Mouse (Mus musculus) G1E (cell line): ENCODE measurements around the gene Trim40.

Source experiments
- CTCF ChIP-seq: IDR thresholded peaks from 2 replicates; pipeline ENCODE4 v1.5.1; 2012; ENCODE audit warnings: low read depth, low read length, inconsistent platforms, mixed read lengths
- GATA1 ChIP-seq: IDR thresholded peaks from 2 replicates; pipeline ENCODE4 v1.6.1; 2012; ENCODE audit warnings: borderline replicate concordance, low read length, inconsistent platforms, mixed read lengths
- GATA2 ChIP-seq: IDR thresholded peaks from 2 replicates; pipeline ENCODE4 v1.6.1; 2012; ENCODE audit warnings: low read depth, low read length, inconsistent platforms, borderline replicate concordance
- POLR2AphosphoS5 ChIP-seq: IDR thresholded peaks from 2 replicates; pipeline ENCODE4 v1.6.1; 2012; ENCODE audit warnings: low read depth, low read length, inconsistent platforms; ENCODE audit not compliant: insufficient replicate concordance

DNA sequence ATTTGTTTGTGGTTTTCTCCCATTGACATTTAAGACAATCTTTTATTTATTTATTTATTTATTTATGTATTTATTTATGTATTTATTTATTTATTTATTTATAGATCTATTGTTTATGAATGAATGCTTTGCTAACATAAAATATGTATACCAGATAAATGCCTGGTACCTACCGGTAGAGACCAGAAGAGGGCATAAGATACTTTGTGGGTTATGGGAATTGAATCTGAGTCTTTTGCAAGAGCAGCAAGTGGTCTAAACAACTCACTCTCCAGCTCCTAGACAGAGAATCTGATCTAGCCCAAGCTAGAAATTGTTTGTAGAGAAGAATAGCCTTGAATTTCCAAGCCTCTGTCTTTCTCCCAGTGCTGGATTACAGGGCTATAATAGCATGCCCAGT, 10.8 kb upstream of the Trim40 start:
- TF ChIP-seq CTCF: no peak
- TF ChIP-seq GATA1: no peak
- no peak for TF ChIP-seq POLR2AphosphoS5
- no peak for TF ChIP-seq GATA2
